Mouse (Mus musculus): Measurements from ENCODE around the gene Anxa4.
A peak's percentile ranks its signal among the peaks of the same experiment; 100 is the strongest.

Gene Anxa4

DNA sequence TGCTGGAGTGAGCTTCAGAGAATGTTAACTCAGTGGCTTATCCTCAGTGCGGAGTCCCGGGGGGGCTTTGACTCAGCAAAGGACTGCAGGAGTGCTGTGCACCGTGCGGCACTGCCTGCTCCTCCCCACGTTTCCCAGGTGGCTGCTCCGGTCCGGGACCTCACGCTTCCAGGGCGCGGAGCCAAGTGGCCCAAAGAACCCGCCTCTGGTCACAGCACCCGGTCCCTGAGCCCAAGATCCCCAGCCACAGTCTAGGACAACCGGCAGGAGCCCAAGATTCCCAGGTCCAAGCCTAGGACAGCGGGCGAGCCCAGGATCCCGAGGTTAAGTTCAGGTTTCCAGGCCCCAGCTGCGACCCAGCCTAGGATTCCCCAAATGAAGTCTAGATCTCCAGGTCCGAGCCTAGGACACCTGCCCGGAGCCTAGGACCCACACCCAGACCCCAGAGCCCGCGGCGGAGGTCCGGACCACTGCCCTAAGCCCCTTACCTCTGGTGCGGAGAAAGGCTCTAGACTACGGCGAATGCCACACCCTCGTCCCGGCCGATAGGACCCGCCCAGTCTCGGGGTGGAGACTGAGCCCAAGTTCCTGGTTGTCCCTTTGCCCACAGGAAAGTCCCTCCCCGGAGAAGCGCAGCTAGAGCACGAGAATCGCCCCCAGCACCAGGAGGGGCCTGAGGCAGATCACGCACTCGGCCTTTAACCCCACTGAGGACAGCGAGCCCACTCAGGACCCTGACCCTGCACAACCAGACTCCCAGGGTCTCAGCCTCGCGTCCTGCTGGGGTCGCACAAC is at the start of gene Anxa4:
Gene Anxa4, minus strand, starts transcription at position 564 of the 795 bp plus-strand sequence.
- DNase-seq, result peak; percentile 67

DNA sequence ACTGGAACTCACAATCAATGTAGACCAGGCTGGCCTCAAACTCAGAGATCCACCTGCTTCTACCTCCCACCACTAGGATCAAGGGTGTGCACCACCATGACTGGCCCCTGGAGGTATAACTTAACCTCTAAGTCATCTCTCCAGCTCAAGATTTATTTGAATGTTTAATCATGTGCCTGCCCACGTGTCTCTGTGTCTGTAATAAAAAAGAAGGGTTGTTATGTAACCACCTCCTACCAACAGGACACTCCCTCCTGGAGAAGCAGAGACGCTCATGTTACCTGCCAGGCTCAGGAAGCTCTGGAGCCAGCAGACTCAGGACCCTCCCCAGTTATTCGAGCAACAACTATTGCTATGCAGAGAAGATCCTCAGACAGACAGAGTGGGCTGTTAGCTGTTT is 48.6 kb upstream of the Anxa4 start:
- DNase-seq, result no peak

DNA sequence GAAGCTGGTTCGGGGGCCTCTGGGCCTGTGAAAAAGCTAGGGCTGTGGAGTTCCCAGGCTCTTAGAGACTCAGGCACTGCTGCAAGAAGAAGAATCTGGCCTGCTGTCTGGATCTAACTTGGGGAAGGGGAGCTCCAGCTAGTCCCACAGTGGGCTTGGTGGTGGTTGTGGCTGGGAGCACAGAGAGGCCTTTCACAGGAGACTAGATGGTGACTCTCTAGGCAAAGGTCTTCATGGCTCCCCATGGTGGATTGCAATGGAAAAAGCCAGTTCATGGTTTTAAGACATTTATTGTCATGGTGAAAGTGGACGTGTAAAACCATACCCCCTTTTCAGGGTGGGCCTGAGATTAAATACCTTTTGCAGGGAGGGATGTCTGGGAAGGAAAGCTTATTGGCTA is 45.7 kb upstream of the Anxa4 start:
- DNase-seq, result no peak

DNA sequence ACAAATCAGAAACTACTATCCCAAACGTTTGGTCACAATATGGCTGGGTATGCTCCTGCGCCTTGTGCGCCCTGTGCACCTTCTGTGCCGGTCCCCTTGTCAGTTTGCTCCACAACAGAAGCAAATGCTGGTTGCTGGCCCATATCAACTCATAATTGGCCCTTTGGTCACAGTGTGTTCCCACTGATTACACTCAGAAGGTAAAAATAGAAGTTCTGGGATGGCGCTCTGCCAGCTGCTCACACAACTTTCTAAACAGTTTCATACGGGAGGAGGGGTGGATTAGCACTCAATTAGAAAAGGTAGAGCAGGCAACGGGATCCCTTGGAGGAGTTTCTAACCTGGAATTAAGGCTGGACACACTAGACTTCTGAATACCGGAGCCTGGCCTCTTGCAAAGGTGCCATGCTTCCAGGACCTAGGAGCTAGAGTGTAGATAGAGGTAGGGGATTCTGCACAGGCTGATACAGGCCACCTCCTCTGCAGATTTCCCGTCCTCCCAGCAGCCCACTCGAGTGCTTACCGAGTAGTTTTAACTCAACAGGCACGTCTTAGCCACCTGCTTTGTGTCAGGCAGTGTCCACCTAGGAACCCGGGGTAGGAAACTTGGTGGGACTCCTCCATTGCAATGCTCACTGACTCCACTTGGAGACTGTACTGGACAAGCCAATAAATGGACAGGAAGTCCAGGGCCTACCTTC is 39.6 kb upstream of the Anxa4 start:
- DNase-seq, result no peak

DNA sequence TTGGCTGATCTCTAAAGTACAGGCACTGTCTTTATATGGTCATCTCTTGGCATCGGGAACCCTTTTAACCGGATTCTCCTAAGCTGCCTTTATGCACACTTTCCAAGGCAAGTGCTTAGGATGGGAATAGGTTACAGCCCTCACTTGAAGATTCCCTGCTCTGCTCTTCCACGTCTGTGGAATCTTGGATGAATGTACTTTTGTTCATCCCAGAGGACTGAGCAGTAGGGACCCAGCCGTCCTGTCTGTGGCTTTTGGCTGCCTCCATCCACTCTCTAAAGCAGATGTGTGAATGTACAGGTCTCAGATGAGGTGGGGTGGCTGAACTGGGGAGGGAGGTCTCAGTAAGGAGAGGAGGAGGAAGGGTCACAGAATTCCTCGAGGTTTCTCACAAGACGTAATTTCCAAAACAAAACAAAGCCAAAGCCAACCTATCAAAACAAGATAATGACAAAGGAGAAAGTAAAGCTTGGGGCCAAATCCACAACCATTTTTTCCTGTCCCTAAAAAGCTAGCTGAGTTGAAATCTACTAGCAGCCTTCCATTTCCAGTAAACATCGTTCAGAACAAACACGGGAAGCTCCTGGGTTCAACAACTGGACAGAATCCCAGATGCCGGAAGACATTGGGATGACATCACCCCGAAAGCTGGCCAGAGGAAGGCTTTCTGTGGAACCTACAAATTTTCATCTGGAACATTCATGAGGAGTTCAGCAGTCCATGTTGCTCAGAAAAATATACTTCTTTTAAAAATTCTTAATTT is 37.5 kb upstream of the Anxa4 start:
- no peak for DNase-seq

DNA sequence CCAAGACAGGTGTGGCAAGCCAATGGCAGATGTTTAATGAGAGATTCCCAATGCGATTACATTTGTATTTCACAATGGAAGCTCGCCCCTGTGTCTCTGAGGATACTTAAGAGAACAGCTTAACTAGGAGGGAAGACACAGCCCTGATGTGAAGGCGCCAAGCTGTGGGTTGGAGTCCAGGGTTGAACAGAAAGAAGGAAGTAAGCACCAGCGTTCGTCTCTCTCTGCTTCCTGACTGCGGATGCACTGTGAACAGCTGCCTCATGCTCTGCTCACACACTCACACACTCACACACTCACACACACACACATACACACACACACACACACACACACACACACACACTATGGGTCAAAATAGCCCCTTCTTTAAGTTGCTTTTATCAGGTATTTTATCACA is 36.4 kb upstream of the Anxa4 start:
- no peak for DNase-seq

DNA sequence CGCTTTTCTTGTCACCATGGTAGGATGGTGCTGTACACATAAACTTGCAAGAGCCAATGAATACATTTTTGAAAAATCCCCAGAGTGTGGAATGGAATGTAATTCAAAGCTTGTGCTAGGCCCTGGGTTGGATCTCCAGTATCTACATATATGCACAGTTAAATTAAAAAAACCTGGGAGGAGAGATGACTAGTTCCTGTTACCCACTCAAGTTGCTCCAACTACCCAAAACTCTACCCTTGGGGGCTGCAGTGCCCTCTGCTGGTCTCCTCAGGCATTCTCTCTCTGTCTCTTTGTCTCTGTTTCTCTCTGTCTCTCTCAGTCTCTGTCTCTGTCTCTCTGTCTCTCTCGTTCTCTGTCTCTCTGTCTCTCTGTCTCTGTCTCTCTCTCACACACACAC is 34.0 kb upstream of the Anxa4 start:
- no peak for DNase-seq

DNA sequence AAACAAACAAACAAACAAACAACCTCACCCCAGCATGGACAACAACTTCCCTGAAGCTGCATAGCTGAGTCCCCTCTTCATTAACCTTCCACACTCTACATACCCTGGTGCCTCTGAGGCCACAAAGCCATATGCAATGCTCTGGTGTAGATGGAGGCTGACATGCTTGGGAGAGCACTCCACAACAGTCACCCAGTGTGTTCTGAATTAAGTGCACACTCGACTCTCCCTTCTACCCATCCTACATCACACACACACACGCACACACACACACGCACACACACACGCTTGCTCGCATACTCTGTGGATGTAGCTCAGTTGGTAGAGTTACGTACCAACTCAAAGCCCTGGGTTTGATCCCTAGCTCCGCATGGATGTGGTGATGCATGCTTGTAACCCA is 31.0 kb upstream of the Anxa4 start:
- DNase-seq, result no peak

DNA sequence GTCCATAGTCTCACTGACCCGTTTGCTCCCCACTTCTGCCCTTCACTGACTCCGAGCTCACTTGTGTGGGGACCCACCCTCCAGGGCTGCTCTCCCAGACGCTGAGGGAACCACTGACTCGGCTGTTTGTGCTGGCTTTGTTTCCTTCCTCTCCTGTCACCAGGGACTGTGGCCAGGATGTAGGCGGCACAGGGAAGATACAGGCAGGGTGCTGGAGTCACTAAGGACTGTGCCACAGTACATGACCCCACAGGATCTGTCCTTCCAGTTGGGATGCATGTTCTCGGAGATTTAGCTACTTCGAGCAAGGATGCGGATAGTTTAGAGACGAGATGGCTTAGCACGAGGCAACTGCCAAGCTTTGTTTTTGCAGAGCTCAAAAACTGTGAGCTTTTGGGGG is 30.4 kb upstream of the Anxa4 start:
- DNase-seq, result peak; percentile 12

DNA sequence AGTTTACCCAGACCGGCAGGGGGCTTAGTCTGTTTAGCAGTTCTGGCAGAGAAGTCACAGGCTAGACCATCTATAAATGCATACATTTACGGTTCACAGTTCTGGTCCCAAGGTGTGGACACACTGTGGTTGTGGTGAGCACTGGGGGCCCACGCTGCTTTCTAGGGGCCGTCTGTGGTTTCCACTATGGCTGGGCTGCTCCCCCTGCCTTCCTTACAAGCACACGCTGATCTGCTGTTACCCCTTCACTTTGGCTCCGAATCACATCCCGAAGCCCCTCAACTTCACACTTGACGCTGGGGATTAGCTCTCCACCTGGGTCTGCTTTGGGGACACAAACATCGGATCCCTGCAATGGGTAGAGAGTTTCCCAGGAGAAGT is 29.7 kb upstream of the Anxa4 start:
- DNase-seq, result peak; percentile 7

DNA sequence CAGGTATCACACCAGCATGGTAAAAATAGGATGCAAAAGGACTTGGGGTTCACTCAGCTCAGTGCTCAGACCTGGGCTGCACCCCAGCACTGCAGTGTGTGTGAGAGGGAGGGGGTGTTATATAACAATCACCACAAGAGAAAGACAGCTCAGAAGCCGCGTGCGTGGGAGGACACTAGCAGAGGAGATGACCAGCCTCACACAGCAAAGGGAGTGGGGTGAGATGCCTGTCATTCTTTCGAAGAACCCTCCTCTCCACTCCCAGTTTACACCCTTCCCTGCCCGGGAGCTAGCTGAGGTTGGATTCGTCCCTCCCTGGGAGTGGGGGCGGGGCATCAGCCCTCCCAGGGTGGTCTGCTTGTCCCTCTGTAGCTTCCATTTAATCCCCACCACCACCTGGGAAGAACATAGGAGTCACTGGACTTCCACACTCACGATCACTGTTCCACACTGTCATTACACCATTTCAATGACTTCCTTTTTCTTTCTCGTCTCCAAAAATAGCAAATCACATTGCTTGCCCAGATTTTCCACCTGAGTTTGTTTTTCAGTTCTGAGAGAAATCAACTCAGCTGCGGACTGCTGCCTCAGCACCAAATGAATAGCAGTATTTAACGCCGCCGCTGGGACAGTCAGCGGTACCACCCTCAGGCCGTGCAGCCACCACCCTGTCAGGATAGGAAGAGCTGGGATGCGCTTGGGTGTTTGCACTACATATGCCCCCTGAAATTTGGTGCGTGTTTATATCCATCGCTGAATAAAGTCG is 29.1 kb upstream of the Anxa4 start:
- DNase-seq, result peak; percentile 64

DNA sequence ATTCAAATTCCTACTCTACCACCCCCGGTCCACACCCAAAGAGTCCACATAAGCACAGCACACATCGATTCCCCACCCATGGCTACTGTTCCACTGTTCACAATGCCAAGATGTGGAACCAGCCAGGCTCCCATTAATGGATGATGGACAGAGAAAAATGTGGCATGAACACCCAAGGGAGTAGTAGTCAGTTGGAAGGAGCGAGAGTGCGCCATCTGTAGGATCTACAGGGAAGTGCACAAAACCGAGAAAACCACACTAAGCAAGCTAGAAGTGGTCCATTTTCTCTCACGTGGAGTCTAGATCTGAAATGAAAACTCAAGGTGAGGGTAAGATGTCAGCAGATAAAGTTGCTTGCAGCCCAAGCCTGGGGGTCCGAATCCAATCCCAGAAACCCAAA is 27.3 kb upstream of the Anxa4 start:
- peak; percentile 39 for DNase-seq

DNA sequence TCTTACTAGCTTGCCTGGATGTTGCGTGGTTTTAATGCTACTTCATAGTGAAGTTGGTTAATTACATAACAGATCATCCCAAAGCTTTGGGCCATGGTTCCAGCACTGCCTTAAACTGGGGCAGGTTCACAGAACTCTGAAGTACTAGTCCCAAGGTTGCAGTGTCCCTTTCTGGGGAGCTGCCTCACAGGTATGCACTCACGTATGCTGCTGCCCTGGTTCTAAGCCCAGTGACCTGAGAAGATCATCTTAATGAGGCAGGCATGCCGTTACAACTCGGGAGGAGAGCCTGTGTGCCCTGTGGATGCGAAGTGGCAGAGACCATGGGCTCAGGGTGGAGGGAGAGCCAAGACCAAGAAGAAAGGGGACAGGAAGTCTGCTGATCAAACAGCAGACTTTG is 26.5 kb upstream of the Anxa4 start:
- DNase-seq, result no peak

DNA sequence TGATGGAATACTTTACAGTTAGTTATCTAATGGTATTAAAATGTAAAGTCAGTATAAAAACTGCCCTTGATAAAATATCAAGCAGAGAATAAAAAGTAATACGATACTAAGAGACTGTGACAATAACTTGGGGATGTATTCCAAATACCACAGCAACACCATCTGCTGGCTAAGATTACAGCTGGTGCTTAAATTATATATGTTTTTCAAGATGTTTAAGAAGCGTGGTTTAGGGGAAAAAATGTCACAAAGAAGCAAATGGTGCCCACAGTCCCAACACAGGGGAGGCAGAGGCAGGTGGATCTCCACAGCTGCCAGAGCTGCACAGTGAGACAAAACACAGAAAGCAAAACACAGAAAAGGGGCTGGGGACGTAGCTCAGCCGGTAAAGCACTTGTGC is 25.5 kb upstream of the Anxa4 start:
- DNase-seq, result no peak

DNA sequence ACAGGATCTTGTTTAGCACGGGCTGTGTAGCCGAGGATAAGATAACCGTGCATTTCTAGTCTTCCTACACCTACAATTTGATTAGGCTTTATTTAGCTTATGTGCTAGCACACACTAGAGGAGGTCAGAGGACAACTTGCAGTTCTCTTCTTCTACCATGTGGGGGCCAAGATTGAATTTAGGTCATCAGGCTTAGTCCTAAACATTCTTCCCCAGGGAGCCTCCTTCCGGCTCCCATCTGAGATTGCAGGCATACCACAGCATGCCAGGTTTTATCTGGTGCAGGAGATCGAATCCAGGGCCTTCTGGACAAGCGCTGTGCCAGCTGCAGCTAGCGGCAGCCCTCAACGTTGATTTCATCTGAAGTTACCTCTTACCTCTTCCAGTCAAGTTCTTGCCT is 23.2 kb upstream of the Anxa4 start:
- peak; percentile 85 for DNase-seq

DNA sequence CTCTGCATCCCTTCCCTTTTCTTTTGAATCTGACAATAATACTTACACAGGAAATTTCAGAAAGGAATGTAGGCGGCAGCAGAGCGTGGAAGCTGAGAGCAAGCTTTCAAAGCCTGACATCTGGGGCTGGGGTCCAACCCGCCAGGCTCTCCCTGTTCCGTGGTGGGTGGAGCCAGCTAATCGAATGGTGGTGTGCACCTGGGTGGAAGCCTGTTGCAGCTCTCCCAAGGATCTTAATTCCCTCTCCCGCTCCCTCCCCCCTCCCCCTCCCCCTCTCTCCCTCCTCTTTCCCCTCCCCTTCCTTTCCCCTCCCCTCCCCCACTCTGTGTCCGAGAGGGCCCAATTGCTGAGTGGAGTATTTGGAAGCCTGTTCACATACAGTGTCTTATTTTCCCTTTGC is 22.1 kb upstream of the Anxa4 start:
- peak; percentile 31 for DNase-seq

DNA sequence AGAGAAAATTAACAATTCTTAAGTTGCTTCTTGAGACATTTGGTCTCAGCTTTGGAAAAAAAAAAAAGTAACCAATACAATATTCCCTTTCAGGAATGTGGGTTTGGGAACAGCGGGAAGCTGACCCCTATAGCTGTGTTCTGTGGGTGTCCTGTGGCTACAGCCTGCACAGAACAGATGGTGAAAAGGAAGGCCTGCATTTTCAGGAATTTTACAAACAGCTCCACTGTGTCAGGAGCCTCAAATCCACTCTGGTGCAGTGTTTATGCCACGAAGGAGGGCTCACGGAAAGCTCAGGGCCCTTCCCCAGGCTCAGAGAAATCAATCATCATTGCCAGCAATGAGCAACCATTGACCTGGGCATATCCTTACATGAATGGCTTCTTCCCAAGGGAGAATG is 21.5 kb upstream of the Anxa4 start:
- DNase-seq, result peak; percentile 6

DNA sequence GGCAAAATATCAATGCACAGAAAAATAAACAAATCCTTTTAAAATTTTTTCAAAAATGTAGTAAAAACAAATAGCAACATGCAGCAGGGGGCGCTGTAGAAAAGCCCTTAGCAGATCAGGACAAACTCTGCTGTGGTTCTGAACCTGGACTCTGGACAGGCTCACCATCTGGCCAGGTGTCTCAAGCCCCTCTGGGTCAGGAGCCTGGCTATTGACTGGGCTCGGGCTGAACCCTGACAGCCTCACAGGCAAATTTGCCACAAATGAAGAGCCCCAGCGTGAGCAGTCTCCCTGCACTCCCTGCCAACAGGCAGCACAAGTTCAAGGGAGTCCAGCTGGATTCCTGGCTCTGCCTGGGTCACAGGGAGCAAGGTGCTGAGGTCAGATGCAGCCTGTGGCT is 20.0 kb upstream of the Anxa4 start:
- peak; percentile 48 for DNase-seq

DNA sequence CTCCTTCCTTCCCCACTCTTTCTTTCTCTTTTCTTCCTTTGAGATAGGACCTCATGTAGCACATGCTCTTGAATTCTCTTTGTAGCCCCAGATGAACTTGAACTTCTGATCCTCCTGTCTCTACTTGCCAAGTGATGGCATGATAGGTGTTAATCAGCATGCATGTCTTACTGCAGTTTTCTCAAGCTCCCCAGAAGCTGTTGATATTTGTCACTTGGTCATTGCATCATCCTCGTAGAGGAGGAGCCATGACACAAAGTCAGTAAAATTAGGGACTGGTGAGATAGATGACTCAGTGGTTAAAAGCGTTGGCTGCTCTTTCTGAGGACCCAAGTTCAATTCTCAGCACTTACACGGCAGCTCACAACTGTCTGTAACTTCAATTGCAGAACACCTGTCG is 19.5 kb upstream of the Anxa4 start:
- DNase-seq, result no peak

DNA sequence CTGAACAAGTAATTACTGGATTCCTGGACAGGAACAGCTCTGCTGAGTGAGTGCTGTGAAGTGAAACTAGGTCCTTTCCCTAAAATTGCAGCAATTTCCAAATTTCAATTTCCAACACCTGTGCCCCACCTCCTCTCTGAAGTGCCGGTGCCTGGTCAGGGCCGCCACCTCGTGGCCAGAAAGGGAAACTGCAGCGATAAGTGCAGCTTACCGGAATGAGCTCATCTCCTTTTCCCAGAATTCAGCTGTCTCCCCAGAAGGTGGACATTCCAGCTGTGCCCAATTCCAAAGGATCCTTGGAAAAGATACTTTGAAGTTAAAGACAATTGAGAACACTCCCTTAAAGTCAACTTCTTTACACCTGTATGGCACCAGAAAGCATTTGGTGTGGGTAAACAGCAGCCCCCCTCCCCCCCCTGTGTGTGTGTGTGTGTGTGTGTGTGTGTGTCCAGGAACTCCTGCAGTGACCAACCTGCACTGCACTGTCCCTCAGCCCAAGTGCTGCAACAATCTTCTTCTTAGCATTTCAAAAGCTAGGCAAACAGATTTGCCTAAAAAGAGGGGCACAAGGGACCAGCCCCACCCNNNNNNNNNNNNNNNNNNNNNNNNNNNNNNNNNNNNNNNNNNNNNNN is 13.2 kb upstream of the Anxa4 start:
- peak; percentile 72 for DNase-seq

DNA sequence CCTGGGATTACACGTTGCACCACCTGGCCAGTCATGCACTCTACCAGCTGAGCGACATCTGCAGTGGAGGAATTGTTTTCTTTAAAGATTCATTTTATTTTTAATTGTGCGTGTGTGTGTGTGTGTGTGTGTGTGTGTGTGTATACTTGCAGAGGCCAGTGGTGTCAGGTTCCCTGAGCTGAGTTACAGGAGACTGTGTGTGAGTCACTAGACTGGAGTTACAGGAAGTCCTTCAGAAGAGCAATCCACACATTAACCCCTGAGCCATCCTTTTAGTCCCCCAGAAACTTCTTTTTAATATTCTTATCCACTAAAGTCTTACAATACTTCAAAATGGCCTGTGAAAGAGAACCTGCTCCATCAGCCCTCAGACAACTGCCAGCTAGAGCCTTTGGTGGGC is 11.3 kb upstream of the Anxa4 start:
- no peak for DNase-seq

DNA sequence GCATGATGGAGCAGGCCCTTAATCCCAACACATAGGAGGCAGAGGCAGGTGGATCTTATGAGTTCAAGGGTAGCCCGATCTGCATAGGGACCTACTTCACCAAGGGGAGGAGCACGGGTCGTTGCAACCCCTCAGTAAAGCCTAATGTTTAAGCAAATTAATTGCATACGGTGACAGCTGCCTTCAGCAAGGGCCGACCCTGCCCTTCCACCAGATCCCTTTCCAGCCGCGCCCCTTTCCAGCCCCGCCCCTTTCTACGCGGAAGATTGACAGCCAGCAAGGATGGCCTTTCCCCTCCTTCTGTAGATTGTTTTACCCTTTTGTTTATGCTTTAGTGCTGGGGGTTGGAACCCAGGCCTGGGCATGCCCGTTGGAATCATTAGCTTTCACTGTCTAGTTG is 8.0 kb upstream of the Anxa4 start:
- DNase-seq, result peak; percentile 19

DNA sequence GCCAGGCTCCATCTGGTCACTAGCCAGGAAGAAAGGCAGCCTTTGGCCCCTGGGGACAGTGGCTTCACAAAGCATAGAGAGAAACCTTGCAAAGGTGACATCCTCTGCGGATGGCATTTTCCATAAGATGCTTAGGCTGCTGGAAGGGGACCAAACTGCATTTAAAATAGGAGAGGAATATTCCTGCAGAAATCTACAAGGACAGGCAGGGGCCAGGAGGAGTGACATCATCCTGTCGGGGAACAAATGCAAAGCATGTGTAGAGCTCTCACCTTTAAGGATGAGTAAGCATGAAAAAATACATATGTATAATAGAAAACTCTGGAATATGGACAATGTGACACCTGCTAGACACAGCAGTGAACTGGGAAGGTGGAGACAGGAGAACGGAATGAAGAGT is 7.1 kb upstream of the Anxa4 start:
- no peak for DNase-seq
